Mouse (Mus musculus) CH12.LX (cell line): ENCODE results near the gene Paqr5.

ENCODE experiments used
- CTCF ChIP-seq, 2 experiments: IDR thresholded peaks in 1 of 2; conservative IDR thresholded peaks in 1 of 2; 2 replicates each; pipeline ENCODE4 v1.5.1; 2011 to 2012; ENCODE audit warnings: low read depth in 2 of 2, low read length in 2 of 2, improper control_type of control experiment in 1 of 2, inconsistent platforms in 1 of 2, mild to moderate bottlenecking in 1 of 2, moderate library complexity in 1 of 2
- ETS1 ChIP-seq: conservative IDR thresholded peaks from 2 replicates; pipeline ENCODE4 v1.6.1; 2012; ENCODE audit warnings: low read depth, mild to moderate bottlenecking, inconsistent platforms, low read length, improper control_type of control experiment, moderate library complexity
- GABPA ChIP-seq: IDR thresholded peaks from 2 replicates; pipeline ENCODE4 v1.6.1; 2012; ENCODE audit warnings: low read depth, low read length, improper control_type of control experiment, inconsistent platforms; ENCODE audit not compliant: insufficient replicate concordance
- MAFK ChIP-seq: IDR thresholded peaks from 2 replicates; pipeline ENCODE4 v1.6.1; 2011; ENCODE audit warnings: low read length, improper control_type of control experiment; ENCODE audit not compliant: insufficient replicate concordance
- POLR2A ChIP-seq: IDR thresholded peaks from 2 replicates; pipeline ENCODE4 v1.6.1; 2011; ENCODE audit warnings: low read depth, mild to moderate bottlenecking, improper control_type of control experiment, low read length
- TCF12 ChIP-seq: IDR thresholded peaks from 2 replicates; pipeline ENCODE4 v1.6.1; 2014; ENCODE audit warnings: low read depth, mild to moderate bottlenecking, inconsistent platforms, low read length, improper control_type of control experiment
- UBTF ChIP-seq: IDR thresholded peaks from 2 replicates; pipeline ENCODE4 v1.6.1; 2012; ENCODE audit warnings: low read depth, mild to moderate bottlenecking, inconsistent platforms, low read length, improper control_type of control experiment, moderate library complexity
- ZC3H11A ChIP-seq: IDR thresholded peaks from 2 replicates; pipeline ENCODE4 v1.6.1; 2012; ENCODE audit warnings: low read depth, mild to moderate bottlenecking, inconsistent platforms, low read length, improper control_type of control experiment

- TF ChIP-seq MAFK (no peak), ZC3H11A (no peak), UBTF (no peak), ETS1 (no peak), GABPA (no peak), CTCF (conservative IDR thresholded peaks at IDR 0.05 in 1 of 2, IDR thresholded peaks at IDR 0.05 in 1 of 2; ENCODE audit: low read depth in 2 of 2, low read length in 2 of 2) (peak; percentile 25 to 66; a peak in 3 of 4 replicates), POLR2A (no peak), TCF12 (no peak)
Measured at GRCm38 (mm10) chr9:62050801-62051200, 24.1 kb upstream of the Paqr5 start.
